Mouse (Mus musculus): Measurements from ENCODE around the gene Olfr1337. TPM values are rescaled to one million over a fixed set of nuclear protein-coding genes. Genes with fewer than 3 reads are reported as not detected.
"Not testable (repeated sequence)": the region's sequence is repeated elsewhere in the genome, so short reads cannot be mapped to it uniquely, and the experiment has no call there.

Olfr1337 gene
- not detected for total RNA-seq (2021)

- DNase-seq, result no peak
Measured at GRCm38 (mm10) chr4:118782486-118782885, at the start of gene Olfr1337. TSS of gene Olfr1337 (minus strand) at chr4:118782586.

DNA sequence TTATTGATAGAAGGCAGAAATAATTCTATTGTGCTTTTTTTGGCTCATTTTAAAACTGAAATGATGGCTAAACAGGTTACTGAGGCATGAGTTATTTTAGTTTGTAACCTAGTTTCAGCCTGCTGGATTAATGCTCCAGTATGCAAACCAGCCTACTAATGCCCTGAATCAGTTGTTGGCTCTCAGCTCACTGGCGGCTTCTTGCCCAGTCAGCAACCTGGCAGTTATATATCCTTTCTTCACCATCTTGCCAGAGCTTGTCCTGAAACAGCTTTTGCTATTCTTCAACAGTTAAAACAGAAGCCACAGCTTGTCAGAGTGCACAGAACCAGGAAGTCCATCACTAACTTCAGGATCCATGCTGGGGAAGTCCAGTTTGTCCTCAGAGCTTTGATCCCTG is 36.5 kb upstream of the Olfr1337 start:
- DNase-seq, result peak in 1 of 2 experiments; percentile 3

DNA sequence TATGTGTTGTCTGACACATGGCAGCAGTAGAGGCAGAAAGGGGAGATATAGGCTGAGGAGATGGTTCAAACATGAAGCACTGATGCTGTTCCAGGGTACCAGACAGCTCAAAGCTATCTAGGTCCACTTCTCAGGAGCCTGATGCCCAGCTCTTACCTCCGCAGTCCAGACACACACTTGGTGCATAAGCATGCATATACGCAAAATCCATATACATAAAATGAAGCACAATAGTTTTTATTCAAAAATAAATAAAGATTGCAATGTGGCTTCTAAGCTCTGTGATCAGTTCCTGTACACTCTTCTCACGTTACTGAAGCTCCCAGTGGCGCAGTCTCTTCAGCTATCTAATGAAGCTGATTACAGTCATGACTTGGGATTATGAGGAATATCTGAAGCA is 27.5 kb upstream of the Olfr1337 start, which contains the start of gene Olfr1335:
Gene Olfr1335 (minus strand): TSS at position 101 of the 400 bp plus-strand sequence.
- no peak for DNase-seq

- not testable (repeated sequence) for DNase-seq
Measured at GRCm38 (mm10) chr4:118792796-118793195, 10.4 kb upstream of the Olfr1337 start.

DNA sequence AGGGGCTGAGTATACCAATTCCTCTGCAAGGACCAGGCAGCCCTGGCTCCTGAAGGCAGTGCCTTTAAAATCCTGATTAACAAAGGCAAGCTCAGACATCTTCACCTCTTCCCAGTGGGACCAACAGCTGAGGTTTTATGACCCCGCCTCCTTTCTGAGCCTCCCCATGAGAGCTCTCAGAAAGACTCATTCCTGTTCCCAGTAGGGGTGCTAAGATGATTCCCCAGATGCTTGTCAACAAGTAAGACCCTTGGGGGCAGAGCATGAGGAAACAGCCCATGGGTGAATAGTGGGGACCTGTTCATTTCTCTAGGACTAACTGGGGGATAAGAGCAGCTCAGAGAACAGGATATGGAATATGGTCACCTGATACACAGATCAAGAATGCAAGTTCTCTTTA is 23.7 kb downstream of the Olfr1337 start, which contains the start of gene Olfr1338:
Gene Olfr1338 (minus strand): TSS at position 101 of the 400 bp plus-strand sequence.
- no peak for DNase-seq

- peak in 1 of 2 experiments; percentile 7 for DNase-seq
Measured at GRCm38 (mm10) chr4:118741881-118742280, 40.5 kb downstream of the Olfr1337 start.

DNA sequence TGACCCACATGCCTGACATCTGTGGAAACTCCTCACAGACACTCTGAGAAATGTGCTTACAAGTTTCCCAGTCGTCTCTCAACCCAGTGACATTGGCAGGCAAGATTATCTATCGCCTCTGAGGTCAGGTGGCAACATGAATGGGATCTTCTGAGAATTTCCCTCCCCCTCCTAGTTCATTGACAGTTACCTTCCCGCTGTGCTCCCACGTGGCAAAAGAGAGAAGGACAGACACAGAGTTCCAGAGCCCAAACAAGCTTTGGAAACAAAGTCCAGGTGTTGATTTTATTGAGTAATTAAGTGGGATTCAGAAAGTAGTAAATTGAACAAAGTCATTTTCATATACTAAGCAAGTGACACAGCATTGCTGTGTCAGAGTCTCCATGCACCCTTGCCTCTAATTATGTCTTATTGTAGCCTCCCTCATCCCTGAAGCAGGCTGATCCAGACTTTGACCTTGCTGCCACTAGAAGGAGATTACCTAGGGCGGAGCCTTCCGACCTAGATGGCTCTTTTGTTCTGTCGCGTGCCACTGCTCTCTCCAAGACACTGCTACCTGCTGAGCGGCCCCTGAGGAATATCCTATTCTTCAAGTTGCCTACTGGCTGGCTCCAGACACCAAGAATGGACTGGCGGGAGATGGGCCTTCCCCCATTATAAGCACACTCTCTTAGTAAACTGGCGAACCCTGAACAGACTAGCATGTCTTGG is 41.2 kb downstream of the Olfr1337 start:
- DNase-seq, result no peak

DNA sequence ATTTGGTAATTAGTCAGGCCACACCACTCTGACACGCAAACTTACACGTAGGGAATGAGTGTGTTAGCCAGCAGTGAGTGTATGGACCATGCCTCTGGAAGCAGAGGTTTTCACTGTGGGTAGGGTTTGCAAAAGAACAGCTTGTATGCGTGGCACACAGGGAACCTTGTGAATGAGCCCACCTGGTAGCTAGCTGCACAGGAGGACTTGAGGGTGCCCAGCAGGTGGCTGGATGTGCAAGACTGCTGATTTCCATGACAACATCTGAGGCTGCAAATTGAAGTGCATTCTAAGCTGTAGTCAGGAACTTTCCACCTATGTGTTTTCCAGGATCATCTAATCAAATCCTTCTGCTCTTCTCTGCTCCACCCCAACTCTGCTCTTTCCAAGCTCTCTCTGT is 42.8 kb downstream of the Olfr1337 start:
- DNase-seq, result no peak

DNA sequence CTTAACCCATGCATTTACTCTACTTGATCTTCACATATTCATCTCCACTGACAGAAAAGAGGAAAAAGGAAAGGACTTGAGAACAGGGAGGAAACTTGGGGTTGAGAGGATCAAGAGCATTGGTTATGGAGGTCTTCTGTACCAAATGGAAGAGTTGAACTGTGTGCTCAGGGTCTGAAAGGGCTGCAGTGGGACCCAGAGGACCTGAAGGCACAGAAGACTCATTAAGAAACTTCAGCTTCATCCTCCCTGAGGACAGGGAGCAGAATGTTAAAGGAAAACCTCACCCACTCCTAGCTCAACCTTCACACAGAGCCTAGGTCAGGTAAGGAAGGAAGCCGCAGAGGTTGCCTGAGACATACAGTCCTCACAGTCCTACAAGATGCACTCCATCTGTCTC is 50.5 kb downstream of the Olfr1337 start, which contains the start of gene Olfr1339:
Gene Olfr1339 (plus strand): TSS at position 301 of the 400 bp plus-strand sequence.
- DNase-seq, result no peak

Other genes with a start within 250 kb of the Olfr1337 start
- 1 to 10 TPM; 5.6 to 8.1 TPM for gene Tmem125, start 238.5 kb downstream of the Olfr1337 start, total RNA-seq (2021)
- gene Cfap57, start 161.8 kb downstream of the Olfr1337 start, total RNA-seq (2021), result under 1 TPM; 0.78 to 0.90 TPM
- 10 to 100 TPM; 61.8 to 64.2 TPM for gene Ebna1bp2, start 161.8 kb downstream of the Olfr1337 start, total RNA-seq (2021)
- gene Olfr62, start 123.6 kb downstream of the Olfr1337 start, total RNA-seq (2021), result not detected
- gene Olfr1342, start 89.8 kb downstream of the Olfr1337 start, total RNA-seq (2021), result not detected
- not detected for gene Olfr1341, start 79.1 kb downstream of the Olfr1337 start, total RNA-seq (2021)
- gene Olfr1340, start 62.4 kb downstream of the Olfr1337 start, total RNA-seq (2021), result not detected
- not detected for gene Olfr1339, start 50.4 kb downstream of the Olfr1337 start, total RNA-seq (2021)
- gene Olfr1338, start 23.8 kb downstream of the Olfr1337 start, total RNA-seq (2021), result not detected
- gene Olfr1335, start 27.4 kb upstream of the Olfr1337 start, total RNA-seq (2021), result not detected
- not detected for gene Olfr1333, start 53.7 kb upstream of the Olfr1337 start, total RNA-seq (2021)
- not detected for gene Olfr1331, start 82.1 kb upstream of the Olfr1337 start, total RNA-seq (2021)
- gene Olfr1330, start 106.0 kb upstream of the Olfr1337 start, total RNA-seq (2021), result not detected
- not detected for gene Olfr1329, start 134.9 kb upstream of the Olfr1337 start, total RNA-seq (2021)
- not detected for gene Olfr1328, start 156.0 kb upstream of the Olfr1337 start, total RNA-seq (2021)
- under 1 TPM; 0.15 to 0.88 TPM for gene Lao1, start 179.0 kb upstream of the Olfr1337 start, total RNA-seq (2021)

Measured in layer of hippocampus, postnatal 36 days (tissue).